Mouse (Mus musculus) urinary bladder, postnatal 4 days (tissue): ENCODE measurements around the gene A130010J15Rik.
A peak's percentile ranks its signal among the peaks of the same experiment; 100 is the strongest.

ENCODE experiments used
- DNase-seq, 2 experiments: peaks; one replicate each; pipeline ENCODE4 v3.0.0; 2021 to 2022; ENCODE audit warnings: low spot score in 2 of 2

Gene A130010J15Rik

DNA sequence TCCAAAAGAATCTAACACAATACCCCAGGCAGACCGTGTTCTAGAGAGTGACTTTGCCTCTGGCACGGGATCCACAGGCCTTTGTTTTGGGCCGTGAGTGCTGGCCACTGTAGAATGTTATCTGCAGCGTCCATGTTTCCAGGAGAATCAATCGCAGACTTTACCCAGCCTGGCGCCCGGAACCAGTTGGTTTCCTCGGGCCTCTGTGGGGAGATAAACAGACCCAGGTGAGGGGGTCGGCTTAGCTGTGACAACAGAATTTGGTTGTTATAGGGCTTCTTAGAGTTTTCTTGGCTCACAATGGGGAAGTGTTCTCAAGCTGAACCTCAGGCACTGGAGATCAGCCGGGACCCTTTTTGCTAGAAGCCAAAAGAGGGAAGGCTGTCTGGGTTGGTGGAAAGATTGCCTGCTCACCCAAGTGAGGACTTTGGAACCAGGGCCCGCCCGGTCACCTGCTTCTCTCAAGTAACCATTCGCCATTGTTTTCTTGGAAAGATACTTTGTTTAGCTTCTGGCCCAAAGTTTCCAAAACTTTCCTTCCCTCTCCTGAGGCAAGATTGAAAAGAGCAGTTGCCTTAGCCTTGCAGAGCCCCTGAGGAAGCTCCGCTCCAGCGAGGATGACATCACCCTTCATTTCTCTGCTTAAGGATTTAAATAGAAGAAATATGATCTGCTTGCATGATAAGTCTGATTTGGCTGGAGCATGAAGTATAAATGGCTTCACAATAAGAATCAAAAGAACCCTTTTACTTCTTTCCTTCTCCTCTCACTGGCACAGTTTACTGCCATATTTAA lies 11.3 kb upstream of the A130010J15Rik start:
- DNase-seq = no peak

GRCm38 (mm10) chr1:193157111-193157492 lies 10.7 kb upstream of the A130010J15Rik start:
- DNase-seq = no peak

DNA sequence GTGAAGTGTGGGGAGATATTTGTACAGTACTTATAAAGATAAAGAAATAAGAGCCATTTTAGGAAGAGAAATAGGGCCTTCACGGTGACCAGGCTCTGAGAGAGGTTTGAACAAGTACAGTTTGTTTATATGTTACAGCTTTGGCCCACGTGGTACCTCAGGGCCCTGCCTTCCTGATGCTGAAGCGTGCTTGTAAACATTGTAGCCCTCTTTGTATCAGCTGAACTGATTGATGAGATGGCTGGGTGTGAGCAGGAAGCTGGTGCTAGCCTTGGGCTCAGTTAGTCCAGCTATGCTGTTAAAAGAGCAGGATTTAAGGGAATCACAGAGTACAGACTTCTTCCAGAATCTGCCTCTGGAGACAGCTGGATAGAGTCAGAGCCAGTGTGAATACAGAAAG lies 8.7 kb upstream of the A130010J15Rik start:
- no peak for DNase-seq

DNA sequence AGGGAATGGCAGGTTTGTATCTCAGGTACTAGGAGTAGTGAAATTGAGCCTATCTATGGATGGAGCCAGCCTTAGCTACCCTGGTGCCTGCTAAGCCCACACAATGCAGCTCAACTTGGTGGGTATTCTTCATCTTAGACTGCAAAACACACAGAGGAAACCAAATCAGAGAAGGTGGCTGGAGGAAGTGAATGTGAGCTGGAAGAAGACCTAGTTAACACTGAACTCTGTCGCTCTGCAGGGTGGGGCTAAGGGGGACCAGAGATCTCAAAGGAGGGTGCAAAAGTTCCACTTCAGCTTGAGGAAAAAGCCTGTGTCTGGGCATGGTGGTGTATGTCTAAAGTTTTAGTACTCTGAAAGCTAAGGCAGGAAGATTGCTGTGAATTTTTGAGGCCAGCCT lies 8.2 kb upstream of the A130010J15Rik start:
- no peak for DNase-seq

- DNase-seq = peak in 1 of 2 experiments; percentile 44
These were observed 7.4 kb upstream of the A130010J15Rik start for GRCm38 (mm10) chr1:193160317-193161032.

GRCm38 (mm10) chr1:193169228-193169627 lies 1.4 kb downstream of the A130010J15Rik start:
- no peak for DNase-seq

GRCm38 (mm10) chr1:193169856-193170255 lies 2.0 kb downstream of the A130010J15Rik start:
- DNase-seq = no peak

DNA sequence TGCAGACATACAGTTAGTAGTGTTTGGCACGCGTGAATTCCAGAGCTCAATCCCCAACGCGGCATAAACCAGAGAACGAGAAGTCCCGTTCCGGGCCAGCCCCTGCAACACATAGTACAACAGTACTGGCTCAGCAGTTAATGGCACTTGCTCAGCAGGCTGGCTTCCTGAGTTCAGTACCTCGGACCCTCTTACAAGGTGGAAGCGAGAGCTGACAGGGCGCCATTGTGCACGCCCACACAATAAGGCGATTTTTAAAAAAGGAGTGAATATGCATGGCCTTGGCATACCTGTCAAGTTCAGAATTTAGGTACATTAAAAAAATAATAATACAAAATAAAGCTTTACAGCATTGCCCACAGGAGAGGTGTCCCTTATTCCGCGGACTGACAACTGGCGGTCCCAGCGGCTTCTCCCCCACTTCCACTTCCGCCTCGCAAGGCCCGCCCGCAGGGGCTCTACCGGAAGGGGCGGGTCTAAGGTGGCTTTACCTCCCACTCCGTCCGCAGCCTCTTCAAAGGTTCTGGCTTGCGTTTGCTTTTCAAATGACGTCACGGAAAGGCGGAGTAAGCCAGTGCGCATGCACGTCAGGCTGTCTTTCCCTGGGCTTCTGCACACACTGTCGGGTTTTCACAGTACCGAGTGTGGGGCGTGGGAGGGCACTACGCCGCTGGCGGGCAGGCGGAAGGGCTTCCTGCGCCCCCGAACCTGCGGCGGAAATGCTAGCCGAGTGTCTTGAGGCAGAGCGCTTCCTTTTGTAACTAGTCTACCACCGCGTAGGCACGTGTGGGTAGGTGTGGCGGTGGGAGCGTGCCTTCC lies 5.4 kb downstream of the A130010J15Rik start:
- DNase-seq = peak; percentile 92

- DNase-seq = no peak
These were observed 5.9 kb downstream of the A130010J15Rik start for GRCm38 (mm10) chr1:193173810-193174129.

- no peak for DNase-seq
These were observed 6.4 kb downstream of the A130010J15Rik start for GRCm38 (mm10) chr1:193174143-193174733.

DNA sequence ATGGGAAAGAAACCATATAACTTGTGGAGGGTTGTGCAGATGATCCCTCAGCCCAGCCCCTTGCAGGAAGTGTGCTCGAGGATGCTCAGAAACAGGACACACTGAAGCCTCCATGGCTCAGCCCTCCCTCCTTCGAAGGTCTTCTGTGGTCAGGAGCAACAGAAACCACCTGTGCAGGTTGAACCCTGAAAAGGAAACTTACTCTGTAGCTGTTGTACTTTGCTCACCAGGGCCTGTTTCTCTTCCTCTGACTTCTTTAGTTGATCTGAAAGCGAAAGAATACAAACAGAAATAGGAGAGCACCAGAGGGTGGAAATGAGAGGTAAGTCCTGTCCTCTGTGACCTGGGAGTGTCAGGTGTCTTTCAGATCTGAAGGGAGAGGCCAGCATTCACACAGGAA lies 13.3 kb downstream of the A130010J15Rik start:
- DNase-seq = no peak

DNA sequence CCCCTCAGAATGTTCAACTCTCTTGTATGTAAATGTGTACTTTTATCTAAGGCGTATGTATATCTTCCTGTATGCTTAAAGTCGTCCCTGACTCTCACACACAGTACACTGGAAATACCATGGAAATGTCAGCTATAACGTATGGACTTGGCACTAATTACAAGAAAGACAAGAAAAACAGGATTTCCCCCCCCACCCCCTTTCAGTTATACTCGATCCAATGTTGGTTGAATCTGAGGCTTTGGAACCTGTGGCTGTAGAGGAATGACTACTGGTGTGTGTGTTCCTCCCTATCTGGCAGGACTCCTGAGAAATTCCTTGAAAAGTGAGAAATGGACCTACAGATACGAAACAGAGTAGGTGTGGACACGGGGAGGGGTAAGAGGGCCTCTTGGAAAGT lies 20.4 kb downstream of the A130010J15Rik start:
- DNase-seq = no peak

DNA sequence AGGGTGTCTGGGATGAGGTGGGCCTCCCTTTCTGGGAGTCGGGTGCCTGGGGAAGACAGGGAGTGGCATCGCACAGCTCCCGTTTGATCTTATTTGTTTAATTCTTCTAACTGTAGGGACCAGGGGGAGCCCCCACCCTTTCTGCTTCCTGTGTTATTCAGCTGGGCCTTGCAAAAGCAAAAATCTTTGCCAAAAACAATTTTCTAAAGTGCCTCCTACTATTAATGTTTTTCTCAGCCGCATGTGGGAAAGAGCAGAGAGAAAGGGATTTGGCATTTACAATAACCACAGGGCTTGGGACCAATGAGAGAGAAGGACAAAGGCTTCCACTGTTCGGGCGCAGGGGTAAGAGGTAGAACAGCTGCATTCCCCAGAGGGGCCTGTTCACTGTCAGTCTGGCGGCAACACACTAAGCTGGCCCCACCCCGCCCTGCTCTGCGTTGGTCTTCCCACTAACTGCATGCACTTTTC lies 21.3 kb downstream of the A130010J15Rik start:
- DNase-seq = peak in 1 of 2 experiments; percentile 60

- no peak for DNase-seq
These were observed 21.9 kb downstream of the A130010J15Rik start for GRCm38 (mm10) chr1:193189771-193190170.

- no peak for DNase-seq
These were observed 23.9 kb downstream of the A130010J15Rik start for GRCm38 (mm10) chr1:193191675-193192283.

DNA sequence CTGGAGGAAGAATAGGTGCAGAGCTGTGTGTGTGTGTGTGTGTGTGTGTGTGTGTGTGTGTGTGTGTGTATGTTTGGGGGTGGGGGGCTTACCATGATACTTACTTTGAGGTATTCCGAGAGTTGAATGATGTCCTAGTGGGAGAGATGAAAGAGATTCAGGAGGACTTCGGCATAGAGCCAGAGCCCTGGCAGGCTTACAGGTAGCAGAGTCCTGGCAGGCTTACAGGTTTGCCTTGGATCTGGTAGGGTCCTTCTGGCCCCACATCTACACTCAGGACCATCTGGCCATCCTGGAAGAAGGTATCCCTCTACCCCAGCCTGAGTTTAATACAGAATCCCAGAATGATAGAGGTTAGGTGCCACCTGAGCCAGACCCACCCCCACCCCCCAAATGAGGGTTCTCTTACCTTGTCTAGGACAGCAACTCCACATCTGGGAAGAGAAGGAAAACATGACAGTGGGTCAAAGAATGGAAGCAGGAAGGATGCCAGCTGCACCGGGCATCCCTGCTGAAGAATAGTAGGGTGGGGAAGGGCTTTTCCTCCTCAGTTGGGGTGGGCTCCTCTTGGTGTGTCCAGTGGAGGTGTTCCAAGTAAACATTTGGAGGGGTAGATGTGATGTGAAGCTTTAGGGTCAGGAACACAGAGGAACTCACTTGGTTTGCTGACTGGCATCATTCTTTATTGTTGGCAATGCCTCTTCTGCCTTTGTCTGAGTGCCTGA lies 26.7 kb downstream of the A130010J15Rik start:
- DNase-seq = no peak

GRCm38 (mm10) chr1:193195169-193195810 lies 27.4 kb downstream of the A130010J15Rik start:
- DNase-seq = no peak

DNA sequence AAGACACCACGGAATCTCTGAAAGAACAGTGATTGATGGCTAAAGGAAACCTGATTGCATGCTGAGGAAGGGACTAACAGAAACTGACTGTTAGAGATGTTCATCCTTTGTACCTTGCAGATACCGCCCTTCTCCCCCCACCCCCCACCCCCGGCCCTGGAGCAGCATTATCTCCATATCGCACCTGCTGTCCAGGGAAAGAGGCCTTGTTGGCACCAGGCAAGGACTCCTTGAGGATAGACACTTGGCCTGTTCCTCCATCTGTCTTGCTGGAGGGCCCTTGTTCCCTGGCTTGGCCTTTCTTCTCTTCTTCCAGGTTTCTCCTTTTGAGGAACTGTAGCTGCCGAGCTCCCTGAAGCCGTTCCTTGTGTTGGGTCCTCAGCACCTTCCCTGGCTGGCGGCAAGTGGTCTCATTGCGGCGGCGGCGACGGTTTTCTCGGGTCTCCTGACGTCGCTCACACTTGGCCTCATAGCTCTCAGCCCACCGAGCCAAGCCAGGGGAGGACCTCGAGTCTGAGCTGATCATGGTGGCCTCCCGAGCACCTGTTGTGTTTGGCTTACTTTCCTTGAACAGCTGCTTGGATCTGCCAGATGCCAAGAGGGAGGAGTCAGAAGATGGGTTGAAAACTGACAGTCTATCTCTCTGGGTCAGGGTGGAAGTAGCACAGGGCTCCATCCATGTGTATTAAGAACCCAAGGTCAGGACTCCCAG lies 29.8 kb downstream of the A130010J15Rik start:
- DNase-seq = no peak

GRCm38 (mm10) chr1:193198312-193198711 lies 30.5 kb downstream of the A130010J15Rik start:
- no peak for DNase-seq
